8 mouse cellular contexts compared by ENCODE assay signal in the genomic region with DNA sequence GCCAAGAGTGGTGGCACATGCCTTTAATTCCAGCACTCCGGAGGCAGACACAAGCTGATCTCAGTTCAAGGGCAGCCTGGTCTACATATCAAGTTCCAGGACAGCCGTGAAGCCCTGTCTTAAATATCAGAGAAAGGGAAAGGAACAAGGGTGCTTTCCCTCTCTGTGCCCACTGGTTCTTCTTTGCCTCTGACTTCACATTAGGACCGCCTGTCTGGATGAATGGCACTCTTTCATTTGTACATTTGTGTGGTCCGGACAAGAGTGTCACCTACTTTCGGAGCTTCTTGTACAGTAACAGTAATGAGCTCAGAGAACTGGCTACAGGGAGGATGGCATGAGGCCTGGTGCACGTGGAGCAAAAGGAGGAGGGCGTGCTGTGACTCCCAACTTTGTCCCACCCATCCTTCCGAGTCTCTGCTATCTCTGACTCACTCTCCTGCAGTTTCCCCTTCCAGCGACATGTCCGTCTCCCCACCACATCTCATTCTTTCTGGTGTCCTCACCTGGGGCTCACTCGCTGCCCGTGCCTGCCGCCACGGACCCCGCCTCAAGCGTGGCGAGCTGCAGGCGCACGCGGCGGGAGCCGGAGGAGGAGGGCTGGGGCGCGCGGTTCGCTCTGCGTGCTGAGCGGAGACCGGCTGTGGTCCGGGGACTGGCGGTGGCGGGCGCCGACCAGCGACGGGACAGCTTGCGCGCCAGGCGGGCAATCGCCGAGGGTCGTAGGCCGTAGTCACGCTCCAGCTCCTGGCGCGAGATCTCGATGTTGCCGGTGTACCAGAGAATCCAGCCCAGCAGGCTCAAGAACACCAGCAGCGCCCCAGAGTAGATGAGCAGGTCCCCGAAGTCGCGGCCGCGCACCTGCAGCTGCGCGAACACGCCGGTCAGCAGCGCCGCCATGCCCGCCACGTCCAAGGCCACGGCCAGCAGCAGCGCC. TPM values are rescaled to one million over a fixed set of nuclear protein-coding genes. Genes with fewer than 3 reads are reported as not detected.
DNase-seq lines count a peak whose midpoint lies in the region; ATAC-seq and TF ChIP-seq lines count a peak whose summit lies in the region.

No protein-coding gene starts in this region.

- peaks cover 14% of the 10 kb centered on the region for H3K36me3 ChIP-seq in C2C12 (ENCODE audit: control insufficient read depth, insufficient read depth)
- H3K36me3 ChIP-seq in embryonic facial prominence, embryonic 15.5 days, result 0 out of 2 replicates have a peak, but pooled peaks cover under 1% of the 10 kb centered on the region
- peaks cover 4% of the 10 kb centered on the region for H3K36me3 ChIP-seq in heart, embryonic 14.5 days (ENCODE audit: control insufficient read depth, insufficient read depth, low read length)
- H3K36me3 ChIP-seq in neural tube, embryonic 13.5 days, result peaks cover 2% of the 10 kb centered on the region; the same call in 1 of the 2 replicates

- H3K9me3 ChIP-seq in embryonic facial prominence, embryonic 15.5 days (replicated peaks), result no peaks in the 10 kb centered on the region
- no peaks in the 10 kb centered on the region for H3K9me3 ChIP-seq in heart, embryonic 14.5 days (ENCODE audit: control insufficient read depth, low read length)
- no peaks in the 10 kb centered on the region for H3K9me3 ChIP-seq in neural tube, embryonic 13.5 days

- no peaks in the 10 kb centered on the region for H3K27me3 ChIP-seq in C2C12 (ENCODE audit: control insufficient read depth, insufficient read depth, insufficient read length)
- H3K27me3 ChIP-seq in embryonic facial prominence, embryonic 15.5 days, result peaks cover 10% of the 10 kb centered on the region
- H3K27me3 ChIP-seq in heart, embryonic 14.5 days (ENCODE audit: control insufficient read depth, insufficient read depth, low read length), result no peaks in the 10 kb centered on the region
- H3K27me3 ChIP-seq in neural tube, embryonic 13.5 days, result peaks cover 25% of the 10 kb centered on the region

- H3K27ac ChIP-seq in embryonic facial prominence, embryonic 15.5 days (replicated peaks), result peak overlapping the region; percentile 40
- peak overlapping the region; percentile 23 to 61; a peak in 2 of 4 replicates for H3K27ac ChIP-seq in heart, embryonic 14.5 days (replicated peaks in 1 of 2; ENCODE audit: control insufficient read depth in 1 of 2, insufficient read depth in 1 of 2, low read depth in 2 of 2, low read length in 2 of 2)
- peak overlapping the region; percentile 56; the same call in 1 of the 2 replicates for H3K27ac ChIP-seq in neural tube, embryonic 13.5 days (replicated peaks)

- TF ChIP-seq CTCF in C2C12 (IDR thresholded peaks at IDR 0.05; ENCODE audit: control insufficient read depth, insufficient read depth, insufficient read length), result peak; percentile 25

- peaks cover 15% of the 10 kb centered on the region for H3K79me3 ChIP-seq in C2C12 (ENCODE audit: low read depth)

- peak overlapping the region; percentile 60 for H3K9ac ChIP-seq in embryonic facial prominence, embryonic 15.5 days
- H3K9ac ChIP-seq in heart, embryonic 14.5 days (ENCODE audit: low read length), result peak overlapping the region; percentile 81
- peak overlapping the region; percentile 84 for H3K9ac ChIP-seq in neural tube, embryonic 13.5 days

- H3K4me2 ChIP-seq in embryonic facial prominence, embryonic 15.5 days (replicated peaks), result peak overlapping the region; percentile 92
- peak overlapping the region; percentile 89 for H3K4me2 ChIP-seq in heart, embryonic 14.5 days (ENCODE audit: low read length)
- peak overlapping the region; percentile 89 for H3K4me2 ChIP-seq in neural tube, embryonic 13.5 days

- ATAC-seq in embryonic facial prominence, embryonic 15.5 days (ENCODE audit: insufficient number of reproducible peaks, low FRiP score, low TSS enrichment, low read depth), result peak; percentile 53
- ATAC-seq in heart, embryonic 14.5 days (ENCODE audit: insufficient number of reproducible peaks, insufficient read depth, low FRiP score, low read depth), result 0 out of 2 replicates have a peak, but pooled peaks have one; percentile 39
- peak; percentile 28 for ATAC-seq in neural tube, embryonic 13.5 days (ENCODE audit: low read depth)

- peaks cover 34% of the 10 kb centered on the region for H3K79me2 ChIP-seq in C2C12 (ENCODE audit: control insufficient read depth, insufficient read depth)

- WGBS in embryonic facial prominence, embryonic 15.5 days, result 1% methylated on average over 64 of the region's 64 CpGs
- WGBS in heart, embryonic 14.5 days, result 2% methylated on average over 63 of the region's 64 CpGs
- 2% methylated on average over 64 of the region's 64 CpGs for WGBS in neural tube, embryonic 13.5 days

- peak overlapping the region; percentile 92 for H3ac ChIP-seq in C2C12 (ENCODE audit: control insufficient read depth, insufficient read length, low read depth)

- H3K4me3 ChIP-seq in C2C12 (ENCODE audit: insufficient read depth, poor library complexity, severe bottlenecking), result peak overlapping the region; percentile 42
- H3K4me3 ChIP-seq in embryonic facial prominence, embryonic 15.5 days (replicated peaks), result peak overlapping the region; percentile 57
- peak overlapping the region; percentile 53 to 58 for H3K4me3 ChIP-seq in heart, embryonic 14.5 days (ENCODE audit: control insufficient read depth in 1 of 2, insufficient read depth in 1 of 2, low read depth in 1 of 2, low read length in 2 of 2)
- peak overlapping the region; percentile 56 for H3K4me3 ChIP-seq in neural tube, embryonic 13.5 days

- peak; percentile 81 for DNase-seq in adrenal gland, postnatal 14 days
- peak; percentile 63 to 81 for DNase-seq in kidney, postnatal 25 days
- peak; percentile 61 to 62 for DNase-seq in lung, adult 18-20 months
- DNase-seq in testis, postnatal 10 days (ENCODE audit: low spot score), result peak; percentile 81

- H3K4me1 ChIP-seq in embryonic facial prominence, embryonic 15.5 days, result peaks cover 14% of the 10 kb centered on the region
- H3K4me1 ChIP-seq in heart, embryonic 14.5 days (ENCODE audit: control insufficient read depth in 2 of 2, insufficient read depth in 2 of 2, low read length in 2 of 2), result peaks cover 8% of the 10 kb centered on the region in 2 experiments
- peaks cover 19% of the 10 kb centered on the region for H3K4me1 ChIP-seq in neural tube, embryonic 13.5 days (replicated peaks)

TF ChIP-seq in C2C12, 6 proteins besides CTCF, POLR2A, EP300 and RAD21:
- TF ChIP-seq MYOD1 (IDR thresholded peaks at IDR 0.05; ENCODE audit: control insufficient read depth, insufficient read length, low read depth) (no peak), MAX (IDR thresholded peaks at IDR 0.05) (peak; percentile 97), USF1 (IDR thresholded peaks at IDR 0.05; ENCODE audit: low read depth) (peak; percentile 57), CEBPB (IDR thresholded peaks at IDR 0.05; ENCODE audit: low read depth) (no peak), FOSL1 (IDR thresholded peaks at IDR 0.05; ENCODE audit: insufficient read depth, low read length, poor library complexity, severe bottlenecking) (no peak), MYOG (IDR thresholded peaks at IDR 0.05; ENCODE audit: control insufficient read depth, extremely low read depth, insufficient read length) (no peak)
TF ChIP-seq in C2C12: peak in this region for 2.

RNA-seq across cellular contexts. Expression of gene Tmem238, which starts 0.7 kb away (rescaled TPM):
- polyA plus RNA-seq in C2C12 (2012; fragmentation: generic; extraction: Trizol), result 22.9 TPM
- total RNA-seq in adrenal gland, postnatal 14 days (2021), result 10.2 and 11.7 TPM in 2 replicates
- 11.4 and 11.8 TPM in 2 replicates for polyA plus RNA-seq in embryonic facial prominence, embryonic 15.5 days (2015; fragmentation: Nextera tagmentation; extraction: Ambion mirVana)
- polyA plus RNA-seq in heart, embryonic 14.5 days (2014; fragmentation: Nextera tagmentation; extraction: Ambion mirVana), result 3.0 and 3.7 TPM in 2 replicates
- 2.9 and 3.8 TPM in 2 replicates for polyA plus RNA-seq in neural tube, embryonic 13.5 days (2015; fragmentation: Nextera tagmentation; extraction: Ambion mirVana)

RNA-seq across cellular contexts. Expression of gene Rpl28, which starts 3.9 kb away (rescaled TPM):
- 3,556 TPM for polyA plus RNA-seq in C2C12 (2012; fragmentation: generic; extraction: Trizol)
- 1,145 and 1,281 TPM in 2 replicates for total RNA-seq in adrenal gland, postnatal 14 days (2021)
- polyA plus RNA-seq in embryonic facial prominence, embryonic 15.5 days (2015; fragmentation: Nextera tagmentation; extraction: Ambion mirVana), result 397 and 411 TPM in 2 replicates
- 179 and 188 TPM in 2 replicates for polyA plus RNA-seq in heart, embryonic 14.5 days (2014; fragmentation: Nextera tagmentation; extraction: Ambion mirVana)
- 194 and 230 TPM in 2 replicates for polyA plus RNA-seq in neural tube, embryonic 13.5 days (2015; fragmentation: Nextera tagmentation; extraction: Ambion mirVana)

RNA-seq across cellular contexts. Expression of gene Tmem190, which starts 6.0 kb away (rescaled TPM):
- polyA plus RNA-seq in C2C12 (2012; fragmentation: generic; extraction: Trizol), result 0.84 TPM
- total RNA-seq in adrenal gland, postnatal 14 days (2021), result not detected in 2 replicates
- 0.75 and 1.1 TPM in 2 replicates for polyA plus RNA-seq in embryonic facial prominence, embryonic 15.5 days (2015; fragmentation: Nextera tagmentation; extraction: Ambion mirVana)
- polyA plus RNA-seq in heart, embryonic 14.5 days (2014; fragmentation: Nextera tagmentation; extraction: Ambion mirVana), result not detected in 2 replicates
- polyA plus RNA-seq in neural tube, embryonic 13.5 days (2015; fragmentation: Nextera tagmentation; extraction: Ambion mirVana), result not detected in 2 replicates

RNA-seq across cellular contexts. Expression of gene Il11, which starts 6.1 kb away (rescaled TPM):
- 1.3 TPM for polyA plus RNA-seq in C2C12 (2012; fragmentation: generic; extraction: Trizol)
- not detected in 2 replicates for total RNA-seq in adrenal gland, postnatal 14 days (2021)
- 0.36 and 0.37 TPM in 2 replicates for polyA plus RNA-seq in embryonic facial prominence, embryonic 15.5 days (2015; fragmentation: Nextera tagmentation; extraction: Ambion mirVana)
- polyA plus RNA-seq in heart, embryonic 14.5 days (2014; fragmentation: Nextera tagmentation; extraction: Ambion mirVana), result not detected in 2 replicates
- 0.46 and 0.91 TPM in 2 replicates for polyA plus RNA-seq in neural tube, embryonic 13.5 days (2015; fragmentation: Nextera tagmentation; extraction: Ambion mirVana)

RNA-seq across cellular contexts. Expression of gene Fam71e2, which starts 17.7 kb away (rescaled TPM):
- not detected for polyA plus RNA-seq in C2C12 (2012; fragmentation: generic; extraction: Trizol)
- not detected in 2 replicates for total RNA-seq in adrenal gland, postnatal 14 days (2021)
- not detected in 2 replicates for polyA plus RNA-seq in embryonic facial prominence, embryonic 15.5 days (2015; fragmentation: Nextera tagmentation; extraction: Ambion mirVana)
- polyA plus RNA-seq in heart, embryonic 14.5 days (2014; fragmentation: Nextera tagmentation; extraction: Ambion mirVana), result not detected in 2 replicates
- not detected in 2 replicates for polyA plus RNA-seq in neural tube, embryonic 13.5 days (2015; fragmentation: Nextera tagmentation; extraction: Ambion mirVana)

Comparison
In these comparisons a context has a peak if more than half of its experiments do, and no peak if none do; other contexts are left out.
1. Peak in every context shown above with its lines: DNase-seq, ATAC-seq, H3K4me3 ChIP-seq and H3K27ac ChIP-seq.